Mouse (Mus musculus): Measurements from ENCODE around the gene 1700122O11Rik.

Gene 1700122O11Rik

DNA sequence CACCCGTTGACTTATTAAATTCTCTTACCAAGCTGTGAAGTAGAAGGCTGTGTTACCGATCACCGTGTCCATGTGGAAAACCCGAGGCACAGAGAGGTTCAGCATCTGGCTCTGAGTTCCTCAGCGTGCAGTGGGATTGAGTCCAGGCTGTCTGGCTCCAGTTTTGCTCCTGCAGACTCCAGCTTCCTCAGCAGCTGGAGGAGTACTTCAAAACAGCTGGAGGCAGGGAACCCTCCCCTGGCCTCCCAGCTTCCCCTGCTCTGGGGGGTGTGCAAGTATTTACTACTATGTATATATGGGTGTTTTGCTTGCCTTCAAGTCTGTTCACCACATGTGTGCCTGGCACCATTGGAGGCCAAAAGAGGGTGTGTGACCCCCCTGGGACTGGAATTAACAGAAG, 9.8 kb downstream of the 1700122O11Rik start:
- DNase-seq (ENCODE audit: low spot score in 2 of 2): no peak

DNA sequence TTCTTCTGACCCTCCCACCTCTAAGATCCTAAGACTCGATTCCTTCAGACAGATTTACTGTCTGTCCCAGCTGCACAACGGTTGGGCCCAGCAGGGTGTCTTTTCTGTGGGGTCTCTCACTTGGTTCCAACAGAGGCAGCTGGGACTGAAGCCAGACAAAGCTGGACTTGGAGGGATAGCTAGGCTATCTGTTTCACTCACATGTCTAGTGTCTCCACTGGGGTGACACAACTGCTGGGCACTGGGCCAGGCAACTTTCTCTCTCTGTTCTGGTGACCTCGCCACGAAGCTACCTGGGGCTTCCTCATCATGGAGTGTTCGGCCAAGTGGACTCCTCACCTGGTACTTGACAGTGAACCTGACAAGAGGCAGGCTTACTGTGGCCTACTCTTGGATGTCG, 10.4 kb downstream of the 1700122O11Rik start:
- no peak for DNase-seq (ENCODE audit: low spot score in 2 of 2)

DNA sequence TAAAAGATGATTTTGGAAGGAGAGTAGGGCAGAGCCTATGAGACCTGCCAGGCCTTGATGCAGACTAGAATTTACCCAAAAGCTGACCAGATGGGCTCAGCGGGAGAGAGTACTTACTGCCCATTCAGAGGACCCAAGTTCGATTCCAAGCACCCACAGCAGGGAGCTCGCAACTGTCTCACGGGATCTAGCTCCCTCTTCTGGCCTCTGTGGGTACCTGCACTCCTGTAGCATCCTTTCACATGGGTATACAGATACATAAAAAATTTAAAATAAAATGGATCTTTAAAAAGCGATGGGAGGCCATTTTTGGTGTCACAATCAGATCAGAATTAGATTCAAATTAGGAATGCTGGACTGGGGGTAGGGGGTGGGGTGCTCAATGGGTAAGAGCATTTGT, 11.1 kb downstream of the 1700122O11Rik start:
- DNase-seq (ENCODE audit: low spot score in 2 of 2): no peak

DNA sequence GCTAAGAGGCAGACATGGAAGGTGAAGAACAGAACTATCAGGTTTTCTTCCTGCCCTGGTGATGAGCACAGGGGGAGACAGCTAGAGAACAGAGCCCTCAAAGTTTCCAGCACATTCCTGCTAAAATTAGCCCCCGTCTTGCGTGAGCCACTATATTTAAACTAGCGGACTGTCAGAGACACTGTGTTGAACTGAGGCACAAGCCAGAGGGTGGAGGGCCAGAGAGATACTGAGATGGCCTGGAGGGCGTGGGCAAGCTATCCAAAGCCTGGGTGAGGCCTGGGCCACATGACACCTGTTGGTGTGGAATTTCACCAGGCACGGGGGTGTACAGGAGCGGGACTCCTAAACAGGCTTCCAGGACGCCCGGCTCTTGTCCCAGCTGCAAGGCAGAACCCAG, 14.0 kb downstream of the 1700122O11Rik start:
- DNase-seq (ENCODE audit: low spot score in 2 of 2): no peak

DNA sequence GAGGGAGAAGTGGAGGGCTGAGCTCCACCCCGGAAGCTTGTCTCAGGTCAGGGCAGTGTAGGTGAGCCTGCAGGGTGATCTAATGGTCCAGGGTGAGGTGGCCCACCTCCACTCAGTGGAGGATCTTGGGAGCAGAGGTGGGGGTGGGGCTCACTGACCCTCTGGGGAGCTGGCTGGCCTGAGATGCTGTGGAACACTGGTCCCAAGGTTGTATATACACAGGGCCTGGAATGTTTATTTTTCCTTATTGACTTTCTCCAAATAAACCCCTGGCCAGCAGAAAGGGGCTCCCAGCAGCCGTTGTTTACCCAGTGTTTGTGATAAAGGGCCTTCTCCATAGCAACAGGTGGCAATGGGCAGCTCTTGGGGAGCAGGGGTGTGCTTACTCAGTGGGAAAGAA, 18.5 kb downstream of the 1700122O11Rik start:
- DNase-seq (ENCODE audit: low spot score in 2 of 2): no peak

- DNase-seq (ENCODE audit: low spot score in 2 of 2): no peak
Observed at GRCm38 (mm10) chr17:48016566-48016965, 21.5 kb downstream of the 1700122O11Rik start.

GRCm38 (mm10) chr17:48012561-48012960, 25.5 kb downstream of the 1700122O11Rik start:
- DNase-seq (ENCODE audit: low spot score in 2 of 2): no peak

- no peak for DNase-seq (ENCODE audit: low spot score in 2 of 2)
Observed at GRCm38 (mm10) chr17:48011105-48011504, 27.0 kb downstream of the 1700122O11Rik start.

GRCm38 (mm10) chr17:48010283-48010682, 27.8 kb downstream of the 1700122O11Rik start:
- DNase-seq (ENCODE audit: low spot score in 2 of 2): no peak

GRCm38 (mm10) chr17:48005816-48006215, 32.3 kb downstream of the 1700122O11Rik start:
- DNase-seq (ENCODE audit: low spot score in 2 of 2): no peak

GRCm38 (mm10) chr17:48005091-48005490, 33.0 kb downstream of the 1700122O11Rik start:
- DNase-seq (ENCODE audit: low spot score in 2 of 2): no peak

DNA sequence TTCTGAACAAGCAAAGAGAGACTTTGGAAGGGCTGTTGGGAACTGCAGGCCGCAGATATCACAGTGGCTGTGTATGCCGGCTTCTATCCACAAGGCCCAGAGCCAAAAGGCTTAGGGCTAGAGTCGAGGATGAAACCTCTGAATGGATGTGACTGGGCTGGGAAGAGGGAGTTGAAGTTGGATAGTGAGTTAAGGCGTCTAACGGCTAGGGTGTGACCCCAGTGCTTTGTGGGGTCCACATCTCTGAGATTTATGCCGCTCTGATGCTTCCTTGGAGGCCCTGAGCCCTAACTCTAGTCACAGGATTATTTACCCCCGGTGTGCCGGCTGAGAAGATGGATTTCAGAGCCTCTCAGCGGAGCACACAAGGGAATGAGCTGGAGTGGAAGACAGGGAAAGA, 33.5 kb downstream of the 1700122O11Rik start:
- no peak for DNase-seq (ENCODE audit: low spot score in 2 of 2)

DNA sequence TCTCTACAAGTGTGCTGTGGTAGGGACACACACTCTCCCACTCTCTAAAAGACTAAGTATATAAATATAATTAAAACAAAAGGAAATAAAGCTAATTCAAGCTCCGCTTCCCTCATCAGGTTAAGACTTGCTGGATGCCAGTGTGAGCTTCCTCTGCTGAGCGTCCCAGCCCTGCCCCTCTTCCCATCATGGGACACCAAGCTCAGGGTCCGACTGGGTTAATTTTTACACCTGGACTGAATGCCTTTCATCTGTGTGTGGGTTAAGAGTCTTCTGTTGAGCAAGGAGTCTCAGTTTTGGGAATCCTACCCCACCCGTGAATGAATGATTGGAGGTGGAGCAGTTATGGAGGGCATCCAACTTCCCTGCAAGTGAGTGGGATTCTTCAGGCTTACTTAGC, 35.6 kb downstream of the 1700122O11Rik start:
- no peak for DNase-seq (ENCODE audit: low spot score in 2 of 2)

GRCm38 (mm10) chr17:48001586-48002361, 36.3 kb downstream of the 1700122O11Rik start:
- DNase-seq (ENCODE audit: low spot score in 2 of 2): peak; percentile 32 to 46

DNA sequence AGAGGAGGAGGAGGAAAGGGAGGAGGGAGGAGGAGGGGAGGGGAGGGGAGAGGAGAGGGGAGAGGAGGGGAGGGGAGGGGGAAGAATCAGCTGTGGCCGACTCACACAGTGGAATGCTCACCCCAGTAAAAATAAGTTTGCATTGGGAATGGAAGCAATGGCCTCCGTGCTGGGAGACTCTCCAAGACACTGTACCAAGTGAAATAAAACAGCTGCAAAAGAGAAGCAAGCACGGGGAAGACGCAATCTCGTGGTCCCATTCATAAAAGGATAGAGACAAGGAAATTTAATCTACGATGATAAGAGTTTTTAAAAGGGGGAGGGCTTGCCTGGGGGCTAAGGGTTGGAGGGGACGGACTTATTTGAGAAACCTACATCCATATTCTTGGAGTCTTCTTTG, 36.9 kb downstream of the 1700122O11Rik start:
- DNase-seq (ENCODE audit: low spot score in 2 of 2): no peak

DNA sequence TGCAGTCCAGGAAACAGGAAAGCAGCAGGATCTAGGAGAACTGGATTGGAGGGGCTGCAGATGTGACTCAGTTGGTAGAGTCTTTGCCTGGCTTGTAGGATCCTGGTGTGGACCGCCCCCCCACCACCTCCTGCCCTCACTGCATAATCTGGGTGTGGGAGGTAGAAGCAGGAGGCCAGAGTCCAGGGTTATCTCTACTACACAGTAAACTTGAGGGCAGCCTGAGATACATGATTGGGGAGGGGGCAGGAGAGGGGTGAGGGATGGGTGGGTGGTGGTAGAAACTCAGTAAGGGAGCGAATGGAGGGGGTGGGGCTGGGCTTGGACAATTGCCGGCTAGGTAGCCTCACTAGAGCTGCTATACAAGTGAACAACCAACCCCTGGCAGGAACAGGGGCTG, 38.3 kb downstream of the 1700122O11Rik start:
- no peak for DNase-seq (ENCODE audit: low spot score in 2 of 2)

- no peak for DNase-seq (ENCODE audit: low spot score in 2 of 2)
Observed at GRCm38 (mm10) chr17:47999403-47999802, 38.7 kb downstream of the 1700122O11Rik start.

DNA sequence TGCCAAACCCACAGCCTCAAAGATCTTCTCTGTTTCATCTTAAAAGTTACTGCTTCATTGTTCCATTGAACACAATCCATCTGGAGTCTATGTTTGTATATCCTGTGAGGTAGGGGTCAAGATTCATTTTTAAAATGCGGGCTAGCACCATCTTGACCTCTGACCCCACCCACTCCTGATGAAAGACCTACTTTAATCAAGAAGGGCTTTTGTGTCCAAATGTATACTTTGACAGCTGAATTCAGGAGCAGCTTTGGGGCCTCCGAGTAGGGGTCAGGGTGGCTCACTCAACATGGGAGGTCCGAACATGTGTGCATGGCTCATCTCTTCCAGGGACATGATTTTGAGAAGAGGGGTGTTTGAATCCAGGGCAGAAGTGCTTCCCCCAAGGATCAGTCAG, 40.3 kb downstream of the 1700122O11Rik start:
- no peak for DNase-seq (ENCODE audit: low spot score in 2 of 2)

DNA sequence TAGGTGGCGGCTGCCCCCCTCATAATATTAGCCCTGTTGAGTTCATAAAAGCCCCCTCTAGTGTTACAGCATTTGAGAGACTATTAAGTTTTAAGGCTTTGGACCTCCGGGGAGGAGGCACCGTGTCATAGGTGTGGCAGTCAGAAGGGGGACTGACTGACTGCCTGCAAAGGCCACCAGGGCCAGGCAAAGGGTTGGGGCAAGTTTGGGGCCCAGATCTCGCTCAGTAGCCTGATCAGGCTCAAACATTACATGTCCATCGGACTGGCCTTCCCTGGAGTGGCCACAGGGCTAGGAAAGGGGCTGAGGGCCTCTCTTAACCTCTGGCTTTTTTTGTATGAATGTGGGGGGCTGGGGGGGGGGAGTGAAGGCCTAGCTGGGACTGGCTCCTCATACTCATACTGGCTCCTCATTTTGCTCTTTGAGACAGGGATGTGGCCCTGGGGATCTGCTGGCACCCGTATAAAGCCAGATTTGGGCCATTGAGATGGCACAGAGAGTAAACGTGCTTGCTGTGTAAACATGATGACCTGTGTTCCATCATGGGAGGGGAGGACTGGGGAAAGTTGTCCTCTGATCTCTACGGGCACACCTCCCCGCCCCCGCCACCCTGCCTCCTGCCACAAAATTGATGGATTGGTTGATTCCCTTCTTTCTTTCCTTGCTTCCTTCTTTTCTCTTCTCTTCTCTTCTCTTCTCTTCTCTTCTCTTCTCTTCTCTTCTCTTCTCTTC, 47.5 kb downstream of the 1700122O11Rik start:
- no peak for DNase-seq (ENCODE audit: low spot score in 2 of 2)

GRCm38 (mm10) chr17:47989951-47990378, 48.1 kb downstream of the 1700122O11Rik start:
- DNase-seq (ENCODE audit: low spot score in 2 of 2): no peak

DNA sequence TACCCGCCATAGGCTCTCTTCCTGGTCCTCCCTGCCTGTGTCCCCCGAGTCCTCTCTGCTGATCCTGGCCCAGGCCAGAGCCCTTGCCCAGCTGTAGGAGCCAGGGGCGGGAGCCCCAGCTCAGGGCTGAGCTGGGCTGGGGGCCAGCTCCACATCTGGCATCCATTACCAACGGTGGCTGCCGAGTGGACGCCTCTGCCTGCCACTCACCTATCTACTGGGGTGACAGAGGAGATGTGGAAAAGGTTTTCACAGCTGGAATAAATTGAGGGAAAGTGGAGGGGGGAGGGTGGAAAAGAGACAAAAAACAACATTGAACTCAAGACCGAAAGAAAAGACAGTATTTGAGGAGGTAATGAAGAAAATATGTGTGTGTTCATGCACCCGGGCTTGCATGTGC, 49.3 kb downstream of the 1700122O11Rik start:
- DNase-seq (ENCODE audit: low spot score in 2 of 2): no peak

DNA sequence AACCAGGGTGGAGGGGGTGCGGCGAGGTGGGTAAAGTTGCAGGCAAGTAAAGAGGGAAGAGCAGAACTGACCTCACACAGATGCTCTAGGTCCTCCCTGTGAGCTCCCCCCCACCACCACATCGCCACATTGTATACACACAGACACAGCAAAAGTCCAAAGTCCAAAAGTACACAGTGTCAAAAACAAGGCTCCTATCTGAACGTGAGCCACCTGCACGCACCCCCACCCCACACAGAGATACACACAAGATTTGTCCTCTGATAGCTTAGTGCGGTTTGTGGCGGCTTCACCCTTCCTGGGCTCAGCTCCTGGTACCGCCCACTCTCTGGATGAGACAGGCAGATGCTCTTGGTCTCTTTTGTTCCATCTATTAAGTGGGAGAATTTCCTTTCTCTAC, 50.0 kb downstream of the 1700122O11Rik start:
- DNase-seq (ENCODE audit: low spot score in 2 of 2): no peak
